ENCODE assay signal across 25 mouse cellular contexts in the genomic region with DNA sequence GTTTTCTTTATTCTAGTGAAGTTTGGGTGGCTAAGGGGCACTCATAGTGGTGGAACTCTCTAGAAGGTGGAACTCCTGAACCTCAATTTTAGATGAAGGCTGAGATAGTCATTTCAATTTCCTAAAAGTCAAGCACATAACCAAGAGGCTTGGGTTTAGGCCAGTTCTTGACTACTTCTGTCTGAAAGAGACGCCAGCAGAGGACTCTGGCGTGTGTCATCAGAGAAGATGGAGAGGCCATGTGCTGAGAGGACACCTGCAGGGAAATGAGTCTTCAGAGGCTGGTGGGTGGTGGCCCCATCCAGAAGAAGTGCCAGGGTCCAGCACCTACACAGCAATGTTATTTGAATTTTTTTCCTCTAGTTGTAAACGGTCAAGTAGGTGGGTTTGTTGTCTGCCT.
"Had no signal": no experiment of that assay in that cellular context is flagged by ENCODE, and none has a peak within 500 bp of the region (broad histone marks: within the 10 kb centered on the region; RNA-seq: fewer than 3 reads in every experiment).

No protein-coding gene starts in this region.

- ATAC-seq: liver, embryonic 12.5 days; midbrain, embryonic 15.5 days had no signal

- H3K9ac ChIP-seq: limb, embryonic 13.5 days; liver, embryonic 12.5 days; liver, embryonic 15.5 days; lung, embryonic 15.5 days; midbrain, embryonic 15.5 days; neural tube, embryonic 12.5 days; neural tube, embryonic 15.5 days had no signal

- H3K4me2 ChIP-seq: limb, embryonic 13.5 days; liver, embryonic 12.5 days; liver, embryonic 15.5 days; lung, embryonic 15.5 days; midbrain, embryonic 15.5 days; neural tube, embryonic 12.5 days; neural tube, embryonic 15.5 days had no signal

- H3K4me3 ChIP-seq: layer of hippocampus, adult 2 months; limb, embryonic 10.5 days; limb, embryonic 13.5 days; liver, embryonic 12.5 days; liver, embryonic 15.5 days; lung, embryonic 15.5 days; megakaryocyte, embryonic 14.5 days; midbrain, embryonic 10.5 days; midbrain, embryonic 15.5 days; neural tube, embryonic 12.5 days; neural tube, embryonic 15.5 days had no signal

- H3K27ac ChIP-seq: kidney, postnatal 0 days; limb, embryonic 10.5 days; limb, embryonic 13.5 days; liver, embryonic 12.5 days; liver, embryonic 15.5 days; lung, embryonic 15.5 days; midbrain, embryonic 10.5 days; midbrain, embryonic 15.5 days; neural tube, embryonic 12.5 days; neural tube, embryonic 15.5 days; stomach, postnatal 0 days had no signal

- H3K9me3 ChIP-seq: limb, embryonic 10.5 days; limb, embryonic 13.5 days; liver, embryonic 12.5 days; liver, embryonic 15.5 days; lung, embryonic 15.5 days; megakaryocyte, embryonic 14.5 days; midbrain, embryonic 10.5 days; midbrain, embryonic 15.5 days; neural tube, embryonic 12.5 days; neural tube, embryonic 15.5 days had no signal

- H3K27me3 ChIP-seq: limb, embryonic 13.5 days; liver, embryonic 12.5 days; liver, embryonic 15.5 days; lung, embryonic 15.5 days; megakaryocyte, embryonic 14.5 days; midbrain, embryonic 15.5 days; neural tube, embryonic 12.5 days; neural tube, embryonic 15.5 days had no signal

- H3K4me1 ChIP-seq: liver, embryonic 12.5 days; liver, embryonic 15.5 days; lung, embryonic 15.5 days; megakaryocyte, embryonic 14.5 days had no signal

- H3K36me3 ChIP-seq: limb, embryonic 10.5 days; limb, embryonic 13.5 days; liver, embryonic 12.5 days; liver, embryonic 15.5 days; lung, embryonic 15.5 days; midbrain, embryonic 15.5 days; neural tube, embryonic 12.5 days; neural tube, embryonic 15.5 days had no signal

- DNase-seq: kidney, postnatal 25 days; layer of hippocampus, adult 9-11 months; liver; lung, adult 18-20 months; lung, postnatal 10 days; lung, postnatal 36 days; right cerebral cortex, adult 18-20 months; right cerebral cortex, postnatal 14 days; right cerebral cortex, postnatal 4 days; thymus, adult 2 months; thymus, postnatal 14 days; thymus, postnatal 4 days had no signal
